Mouse (Mus musculus) brain, embryonic 14.5 days (tissue): Measurements from ENCODE around the gene Srprb.

Experiments used
- CTCF ChIP-seq: fragments of 200-500 bp; IDR thresholded peaks from 2 replicates; pipeline ENCODE4 v1.5.1; 2012; ENCODE audit warnings: inconsistent platforms, mild to moderate bottlenecking, moderate library complexity, borderline replicate concordance; ENCODE audit not compliant: insufficient read depth, insufficient read length; ENCODE audit errors: extremely low read depth
- POLR2A ChIP-seq: fragments of 200-500 bp; IDR thresholded peaks from 2 replicates; pipeline ENCODE4 v1.6.1; 2012; ENCODE audit warnings: mild to moderate bottlenecking, inconsistent platforms, borderline replicate concordance; ENCODE audit not compliant: poor library complexity, insufficient read depth, insufficient read length, severe bottlenecking; ENCODE audit errors: extremely low read depth

DNA sequence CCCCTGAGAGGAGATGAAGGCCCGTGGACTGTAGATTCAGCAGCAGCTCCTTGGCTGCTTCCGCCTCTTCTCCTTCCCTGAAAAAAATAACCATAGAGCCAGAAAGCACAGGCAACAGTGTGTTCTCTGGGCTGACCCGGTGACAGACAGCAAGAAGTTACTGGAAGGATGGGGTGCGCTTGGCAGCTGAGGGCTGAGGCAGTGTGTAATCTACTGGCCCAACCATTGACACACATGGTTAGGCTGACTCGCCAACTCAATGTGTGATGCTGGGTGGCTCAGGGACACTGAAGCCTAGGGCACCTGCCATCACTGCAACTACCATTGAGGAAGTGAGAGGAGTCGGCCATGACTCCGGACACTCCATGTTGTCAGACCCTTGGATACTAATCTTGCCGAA lies 20.1 kb downstream of the Srprb start:
- TF ChIP-seq CTCF, result no peak
- TF ChIP-seq POLR2A, result no peak
